9 mouse cellular contexts compared by ENCODE assay signal in the genomic region with DNA sequence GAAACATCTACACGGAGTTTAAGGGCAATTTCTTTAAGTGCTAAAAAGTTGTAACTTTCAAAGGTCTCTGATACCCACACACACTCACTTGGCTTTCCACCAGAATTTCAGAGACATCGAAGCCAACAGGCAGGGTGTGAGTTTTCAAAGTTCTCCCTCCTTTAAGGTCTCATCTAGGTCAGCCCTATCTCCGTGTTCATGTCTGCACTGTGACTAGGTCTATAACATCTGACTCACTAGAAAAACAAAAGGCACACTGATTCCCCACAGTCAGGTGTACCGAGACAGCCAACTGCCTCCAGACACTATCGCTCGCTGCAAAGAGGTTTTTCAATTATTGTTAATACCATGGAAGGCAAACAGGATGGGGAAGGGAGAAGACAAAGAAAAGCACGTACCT. TPM values are rescaled to one million over a fixed set of nuclear protein-coding genes. Genes with fewer than 3 reads are reported as not detected.
A peak's percentile ranks its signal among the peaks of the same experiment; 100 is the strongest.
DNase-seq lines count a peak whose midpoint lies in the region; ATAC-seq and TF ChIP-seq lines count a peak whose summit lies in the region.
"Had no signal": no experiment of that assay in that cellular context is flagged by ENCODE, and none has a peak within 500 bp of the region (broad histone marks: within the 10 kb centered on the region; RNA-seq: fewer than 3 reads in every experiment).

No protein-coding gene starts in this region.

- peak overlapping the region; percentile 26; the same call in 1 of the 2 replicates for H3K4me2 ChIP-seq in heart, embryonic 16.5 days (ENCODE audit: low read depth, low read length)
- H3K4me2 ChIP-seq in forebrain, embryonic 16.5 days (ENCODE audit: low read length): peak overlapping the region; percentile 8
- peak overlapping the region; percentile 88; the same call in 1 of the 2 replicates for H3K4me2 ChIP-seq in midbrain, embryonic 12.5 days (replicated peaks)

- no peak for TF ChIP-seq CTCF in bone marrow macrophage, adult 2 months (IDR thresholded peaks at IDR 0.05; ENCODE audit: low read depth, low read length)

- peaks cover 21% of the 10 kb centered on the region for H3K4me1 ChIP-seq in heart, embryonic 16.5 days (ENCODE audit: control insufficient read depth, insufficient read depth, low read length)
- peaks cover 61% of the 10 kb centered on the region for H3K4me1 ChIP-seq in bone marrow macrophage, adult 2 months (ENCODE audit: control insufficient read depth, insufficient read depth, low read length)
- H3K4me1 ChIP-seq in forebrain, embryonic 16.5 days (replicated peaks; ENCODE audit: control insufficient read depth, insufficient read depth, low read length): peaks cover 46% of the 10 kb centered on the region
- peaks cover 31% of the 10 kb centered on the region for H3K4me1 ChIP-seq in midbrain, embryonic 12.5 days

- TF ChIP-seq POLR2A in bone marrow macrophage, adult 2 months (IDR thresholded peaks at IDR 0.05; ENCODE audit: borderline replicate concordance, low read depth, low read length): no peak

- 68% methylated on average over 7 of the region's 7 CpGs for WGBS in heart, embryonic 16.5 days
- WGBS in forebrain, embryonic 16.5 days: 84% methylated on average over 7 of the region's 7 CpGs
- WGBS in midbrain, embryonic 12.5 days: 81% methylated on average over 7 of the region's 7 CpGs

- ATAC-seq in heart, embryonic 16.5 days (replicated peaks; ENCODE audit: extremely low read depth, insufficient read depth, low FRiP score): no peak
- ATAC-seq in forebrain, embryonic 16.5 days: no peak
- no peak for ATAC-seq in midbrain, embryonic 12.5 days (ENCODE audit: low FRiP score, low read depth)

- H3K27ac ChIP-seq in heart, embryonic 16.5 days (ENCODE audit: low read length): no peak overlapping the region
- no peak overlapping the region for H3K27ac ChIP-seq in bone marrow macrophage, adult 2 months (ENCODE audit: insufficient read depth, low read depth, low read length)
- no peak overlapping the region for H3K27ac ChIP-seq in forebrain, embryonic 16.5 days (ENCODE audit: low read length)
- H3K27ac ChIP-seq in midbrain, embryonic 12.5 days (replicated peaks): no peak overlapping the region
- H3K27ac ChIP-seq: limb, embryonic 12.5 days had no signal

- H3K4me3 ChIP-seq in heart, embryonic 16.5 days (ENCODE audit: low read length): peak overlapping the region; percentile 14; the same call in 1 of the 2 replicates
- H3K4me3 ChIP-seq in bone marrow macrophage, adult 2 months (ENCODE audit: insufficient read depth, low read length): peak overlapping the region; percentile 4; the same call in 1 of the 2 replicates
- H3K4me3 ChIP-seq in forebrain, embryonic 16.5 days (replicated peaks; ENCODE audit: low read length): peak overlapping the region; percentile 2; the same call in 1 of the 2 replicates
- H3K4me3 ChIP-seq in midbrain, embryonic 12.5 days: no peak overlapping the region
- H3K4me3 ChIP-seq: limb, embryonic 12.5 days had no signal

- peaks cover 12% of the 10 kb centered on the region for H3K27me3 ChIP-seq in heart, embryonic 16.5 days (ENCODE audit: control insufficient read depth, insufficient read depth, low read length)
- peaks cover 5% of the 10 kb centered on the region; the same call in 1 of the 2 replicates for H3K27me3 ChIP-seq in forebrain, embryonic 16.5 days (replicated peaks; ENCODE audit: control insufficient read depth, insufficient read depth, low read length)
- H3K27me3 ChIP-seq in midbrain, embryonic 12.5 days: peaks cover 22% of the 10 kb centered on the region

- DNase-seq in heart, adult 9 months (ENCODE audit: low spot score in 2 of 2): no peak
- no peak for DNase-seq in kidney, adult 18-20 months
- no peak for DNase-seq in urinary bladder, postnatal 36 days (ENCODE audit: low spot score in 2 of 2)
- DNase-seq in embryo, embryonic 9.5 days (ENCODE audit: extremely low spot score): no peak

- H3K9me3 ChIP-seq in heart, embryonic 16.5 days (replicated peaks; ENCODE audit: control insufficient read depth, low read length): no peaks in the 10 kb centered on the region
- no peaks in the 10 kb centered on the region for H3K9me3 ChIP-seq in forebrain, embryonic 16.5 days (ENCODE audit: control insufficient read depth, low read length)
- no peaks in the 10 kb centered on the region for H3K9me3 ChIP-seq in midbrain, embryonic 12.5 days
- H3K9me3 ChIP-seq: limb, embryonic 12.5 days had no signal

- no peaks in the 10 kb centered on the region for H3K36me3 ChIP-seq in heart, embryonic 16.5 days (ENCODE audit: control insufficient read depth, insufficient read depth)
- H3K36me3 ChIP-seq in forebrain, embryonic 16.5 days (ENCODE audit: control insufficient read depth, insufficient read depth): no peaks in the 10 kb centered on the region
- H3K36me3 ChIP-seq in midbrain, embryonic 12.5 days: no peaks in the 10 kb centered on the region
- H3K36me3 ChIP-seq: limb, embryonic 12.5 days had no signal

- H3K9ac ChIP-seq in heart, embryonic 16.5 days (ENCODE audit: low read length): no peak overlapping the region
- H3K9ac ChIP-seq in forebrain, embryonic 16.5 days (replicated peaks; ENCODE audit: low read depth, low read length): no peak overlapping the region
- H3K9ac ChIP-seq in midbrain, embryonic 12.5 days (replicated peaks): no peak overlapping the region
- H3K9ac ChIP-seq: limb, embryonic 12.5 days had no signal

RNA-seq across cellular contexts. Expression of a gene that starts 2.8 kb away (rescaled TPM):
- 1.1 and 1.6 TPM in 2 replicates for polyA plus RNA-seq in heart, embryonic 16.5 days (2015; fragmentation: Nextera tagmentation; extraction: Ambion mirVana)
- 8.2 and 10.5 TPM in 2 replicates for polyA plus RNA-seq in bone marrow macrophage, adult 2 months (2012; ENCODE audit: insufficient read depth, insufficient read length, missing spikeins)
- polyA plus RNA-seq in forebrain, embryonic 16.5 days (2015; fragmentation: Nextera tagmentation; extraction: Ambion mirVana): 2.5 and 2.8 TPM in 2 replicates
- 2.2 and 2.7 TPM in 2 replicates for polyA plus RNA-seq in midbrain, embryonic 12.5 days (2016; fragmentation: Nextera tagmentation; extraction: Ambion mirVana)

Comparison
In these comparisons a context has a peak if more than half of its experiments do, and no peak if none do; other contexts are left out.
1. H3K4me2 ChIP-seq: peak in every context shown above with its lines; median percentile 88 in midbrain, embryonic 12.5 days; 26 in heart, embryonic 16.5 days; 8 in forebrain, embryonic 16.5 days.